Mouse (Mus musculus) lung, embryonic 16.5 days (tissue): ENCODE data around the gene Dzip1l. TPM values are rescaled to one million over a fixed set of nuclear protein-coding genes. Genes with fewer than 3 reads are reported as not detected.
"Not testable (repeated sequence)": the region's sequence is repeated elsewhere in the genome, so short reads cannot be mapped to it uniquely, and the experiment has no call there.

Experiments
- ATAC-seq: fragments of 200-750 bp; cut with Nextera tagmentation; 2 replicates; pipeline ENCODE4 v1.8.0; 2017; ENCODE audit warnings: low read depth, mild to moderate bottlenecking, moderate library complexity
- H3K27ac ChIP-seq: fragments of 300-500 bp; sonication (generic); 2 replicates; pipeline ENCODE4 v1.5.1; 2014; ENCODE audit warnings: mild to moderate bottlenecking, control low read depth, low read length
- H3K27me3 ChIP-seq: fragments of 300-500 bp; sonication (generic); 2 replicates; pipeline ENCODE4 v1.6.1; 2014; ENCODE audit warnings: low read depth, low read length, mixed read lengths; ENCODE audit not compliant: control insufficient read depth, insufficient read depth
- H3K36me3 ChIP-seq: fragments of 300-500 bp; sonication (generic); 2 replicates; pipeline ENCODE4 v1.6.1; 2014; ENCODE audit warnings: low read length; ENCODE audit not compliant: control insufficient read depth, insufficient read depth
- H3K4me1 ChIP-seq: fragments of 300-500 bp; sonication (generic); replicated peaks from 2 replicates; pipeline ENCODE4 v1.6.1; 2014; ENCODE audit warnings: low read length, mixed read lengths; ENCODE audit not compliant: control insufficient read depth, insufficient read depth
- H3K4me2 ChIP-seq: fragments of 300-500 bp; sonication (generic); 2 replicates; pipeline ENCODE4 v1.6.1; 2014; ENCODE audit warnings: low read depth, low read length, control low read depth
- H3K4me3 ChIP-seq: fragments of 300-500 bp; sonication (generic); 2 replicates; pipeline ENCODE4 v1.5.1; 2014; ENCODE audit warnings: mild to moderate bottlenecking, low read length, control low read depth
- H3K9ac ChIP-seq: fragments of 300-500 bp; sonication (generic); 2 replicates; pipeline ENCODE4 v1.6.1; 2014; ENCODE audit warnings: low read length, control low read depth
- H3K9me3 ChIP-seq: fragments of 300-500 bp; sonication (generic); 2 replicates; pipeline ENCODE4 v1.6.1; 2016; ENCODE audit warnings: low read length; ENCODE audit not compliant: control insufficient read depth
- WGBS: fragments of 180-500 bp; shearing (Covaris S2); extraction: QIAGEN DNeasy Blood & Tissue Kit; methylation state at CpG from one replicate; pipeline ENCODE4 v1.1.7; 2014; 5-methylcytosine and 5-hydroxymethylcytosine counted together
- polyA plus RNA-seq: library from polyadenylated mRNA; unstranded; fragments of >200 nt; fragmentation: Nextera tagmentation; extraction: Ambion mirVana; gene quantifications from 2 replicates; pipeline ENCODE4 v1.2.1, GENCODE M21; 2015

Dzip1l gene
- 30.4 and 36.5 TPM in 2 replicates for polyA plus RNA-seq

DNA sequence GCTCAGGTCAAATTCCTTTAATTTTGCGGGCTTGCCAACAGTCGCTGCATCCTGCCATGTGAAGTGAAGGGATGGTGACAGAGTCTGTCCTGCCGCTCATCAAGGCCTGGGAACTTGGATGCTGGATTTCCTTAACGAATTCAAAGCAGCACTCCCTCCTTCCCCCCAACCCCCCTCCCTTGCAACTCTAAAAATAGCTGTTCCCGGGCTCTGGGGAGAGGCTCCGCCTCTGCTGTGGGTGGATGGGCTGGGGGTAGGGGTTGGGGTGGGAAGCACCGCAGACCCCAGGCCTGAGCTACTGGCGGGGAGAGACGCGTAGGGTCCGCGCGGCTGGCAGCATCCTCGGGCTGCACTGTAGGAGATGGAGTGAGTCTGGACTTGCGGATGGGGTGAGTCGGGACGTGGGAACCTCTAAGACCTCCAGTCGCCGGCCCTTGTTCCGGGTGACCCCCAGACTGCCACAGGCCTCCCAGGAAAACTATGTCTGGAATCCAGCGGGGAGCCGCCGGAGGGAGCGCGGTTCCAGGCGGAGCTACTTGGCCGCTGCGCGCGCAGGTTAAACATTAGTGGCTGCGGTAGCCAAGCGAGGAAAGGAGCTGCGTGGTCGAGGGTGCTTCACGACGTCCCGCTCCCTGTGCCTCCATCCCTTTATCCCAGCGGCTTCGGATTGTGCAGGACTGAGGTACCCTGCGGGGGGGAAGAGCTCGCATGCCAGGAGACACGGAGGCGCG is at the start of gene Dzip1l:
Gene Dzip1l (plus strand): TSS at position 216 of the 731 bp plus-strand sequence.
- Histone ChIP-seq H3K27ac (peak within 1 kb of the TSS; percentile 96), H3K27me3 (no peaks in the 10 kb centered on the region), H3K4me3 (peak within 1 kb of the TSS; percentile 60), H3K9me3 (no peaks in the 10 kb centered on the region), H3K4me2 (peak within 1 kb of the TSS; percentile 62), H3K9ac (peak within 1 kb of the TSS; percentile 82), H3K4me1 (peaks cover 20% of the 10 kb centered on the region), H3K36me3 (peaks cover 4% of the 10 kb centered on the region)
- ATAC-seq: peak; percentile 92
- WGBS: under 1% methylated on average over 43 of the region's 44 CpGs

DNA sequence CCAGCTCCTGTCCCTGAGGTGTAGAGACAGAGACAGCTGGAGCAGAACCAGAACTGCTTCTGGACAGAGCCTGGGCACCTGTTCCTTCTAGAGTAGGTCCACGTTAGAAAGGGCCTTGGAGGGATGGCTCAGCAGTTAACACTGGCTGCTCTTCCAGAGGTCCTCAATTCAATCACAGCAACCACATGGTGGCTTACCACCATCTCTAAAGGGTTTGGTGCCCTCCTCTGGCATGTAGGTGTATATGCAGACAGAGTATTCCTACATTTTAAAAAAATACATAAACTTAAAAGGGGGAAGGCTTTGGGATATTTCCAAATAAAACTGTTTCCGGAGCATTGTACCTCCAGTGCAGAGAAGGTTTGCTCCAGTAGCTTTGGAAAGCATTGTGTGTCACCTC is 48.6 kb upstream of the Dzip1l start:
- H3K36me3 ChIP-seq: peaks cover 21% of the 10 kb centered on the region
- H3K27ac ChIP-seq: no peak overlapping the region
- ATAC-seq: peak; percentile 43; the same call in 1 of the 2 replicates
- H3K9me3 ChIP-seq: no peaks in the 10 kb centered on the region
- no peak overlapping the region for H3K9ac ChIP-seq
- H3K4me1 ChIP-seq: peaks cover 6% of the 10 kb centered on the region; the same call in 1 of the 2 replicates
- WGBS: 29% methylated on average over 2 of the region's 2 CpGs
- H3K27me3 ChIP-seq: no peaks in the 10 kb centered on the region
- no peak overlapping the region for H3K4me2 ChIP-seq
- no peak overlapping the region for H3K4me3 ChIP-seq

DNA sequence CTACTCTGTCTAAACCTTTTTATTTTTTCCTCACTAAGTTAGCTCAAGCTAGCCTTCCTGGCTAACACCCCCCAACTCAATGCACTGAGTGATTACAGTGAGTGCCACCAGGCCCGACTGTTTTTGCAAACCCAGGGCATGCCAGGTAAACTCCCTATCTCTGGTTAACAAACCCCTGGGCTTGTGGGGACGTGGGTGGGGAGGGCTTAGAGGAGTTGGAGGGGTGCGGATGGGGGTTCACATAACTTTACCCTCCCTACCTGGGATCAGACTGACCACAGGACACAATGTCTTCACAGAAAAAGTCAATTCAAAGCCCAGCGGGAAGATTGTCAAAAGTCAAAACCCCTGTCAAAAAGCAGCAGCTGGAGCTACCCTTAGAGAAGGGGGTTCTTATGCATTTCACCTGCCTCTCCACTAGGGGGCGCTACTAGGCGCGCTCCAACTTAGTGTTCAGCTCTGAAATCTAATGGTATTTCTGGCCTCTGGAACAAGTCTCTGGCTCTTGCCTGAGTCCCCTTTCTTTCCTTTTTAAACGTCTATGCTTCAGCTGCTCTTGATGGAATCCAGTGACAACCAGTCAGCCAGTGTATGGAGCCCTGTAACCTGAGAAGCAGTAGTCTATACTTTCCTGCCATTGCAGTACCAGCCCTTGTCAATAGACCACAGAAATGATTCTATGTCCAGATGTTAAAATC is 41.6 kb upstream of the Dzip1l start:
- H3K4me3 ChIP-seq: no peak overlapping the region
- H3K4me2 ChIP-seq: no peak overlapping the region
- no peak overlapping the region for H3K27ac ChIP-seq
- WGBS: 29% methylated on average over 8 of the region's 8 CpGs
- H3K9me3 ChIP-seq: no peaks in the 10 kb centered on the region
- peak; percentile 49; the same call in 1 of the 2 replicates for ATAC-seq
- H3K9ac ChIP-seq: no peak overlapping the region
- peaks cover 8% of the 10 kb centered on the region for H3K36me3 ChIP-seq
- no peaks in the 10 kb centered on the region for H3K27me3 ChIP-seq
- no peaks in the 10 kb centered on the region for H3K4me1 ChIP-seq

DNA sequence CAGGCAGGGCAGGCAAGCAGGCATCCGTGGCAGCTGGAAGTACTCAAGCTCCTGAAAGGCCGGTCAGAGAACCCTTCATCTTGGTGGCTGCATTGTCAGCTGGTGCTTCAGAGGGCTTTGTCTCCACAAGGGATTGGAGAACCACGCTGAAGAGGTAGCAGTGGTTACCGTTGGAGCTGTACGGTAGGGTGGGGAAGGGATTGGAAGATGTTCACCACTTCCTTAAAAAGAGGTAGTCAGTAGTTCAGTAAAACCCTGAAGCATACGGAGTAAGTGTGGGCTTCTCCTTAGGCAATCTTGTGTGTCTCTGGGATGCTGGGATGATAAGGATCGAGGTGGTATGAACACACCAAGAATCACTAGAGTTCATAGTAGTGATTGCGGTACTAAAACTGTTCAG is 38.2 kb upstream of the Dzip1l start:
- H3K36me3 ChIP-seq: no peaks in the 10 kb centered on the region
- no peak overlapping the region for H3K4me2 ChIP-seq
- WGBS: 52% methylated on average over 8 of the region's 8 CpGs
- no peaks in the 10 kb centered on the region for H3K9me3 ChIP-seq
- no peak for ATAC-seq
- H3K9ac ChIP-seq: no peak overlapping the region
- H3K27me3 ChIP-seq: no peaks in the 10 kb centered on the region
- H3K4me1 ChIP-seq: no peaks in the 10 kb centered on the region
- no peak overlapping the region for H3K4me3 ChIP-seq
- H3K27ac ChIP-seq: no peak overlapping the region

DNA sequence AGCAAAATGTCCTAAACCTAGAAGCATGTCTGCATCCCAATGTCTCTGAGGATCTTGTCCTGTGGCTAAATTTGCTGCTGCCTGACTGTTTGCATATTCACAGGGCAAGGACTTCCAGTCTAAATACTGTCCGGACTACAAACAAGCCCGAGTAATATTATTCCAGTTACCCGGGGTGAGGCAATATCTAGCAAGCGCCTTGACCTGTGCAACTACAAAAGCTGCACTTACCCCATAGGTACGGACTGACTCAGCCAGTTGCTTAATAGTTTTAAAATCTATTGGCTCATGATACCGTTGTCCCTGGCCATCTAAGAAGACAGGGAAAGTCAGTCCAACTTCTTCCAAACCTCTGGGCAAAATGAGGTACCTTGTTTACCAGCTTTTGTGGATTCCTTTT is 30.2 kb upstream of the Dzip1l start:
- not testable (repeated sequence) for H3K9me3 ChIP-seq, ATAC-seq, H3K36me3 ChIP-seq, H3K4me1 ChIP-seq, H3K27me3 ChIP-seq, H3K27ac ChIP-seq, H3K9ac ChIP-seq, H3K4me2 ChIP-seq, H3K4me3 ChIP-seq
- 93% methylated on average over 6 of the region's 6 CpGs for WGBS

DNA sequence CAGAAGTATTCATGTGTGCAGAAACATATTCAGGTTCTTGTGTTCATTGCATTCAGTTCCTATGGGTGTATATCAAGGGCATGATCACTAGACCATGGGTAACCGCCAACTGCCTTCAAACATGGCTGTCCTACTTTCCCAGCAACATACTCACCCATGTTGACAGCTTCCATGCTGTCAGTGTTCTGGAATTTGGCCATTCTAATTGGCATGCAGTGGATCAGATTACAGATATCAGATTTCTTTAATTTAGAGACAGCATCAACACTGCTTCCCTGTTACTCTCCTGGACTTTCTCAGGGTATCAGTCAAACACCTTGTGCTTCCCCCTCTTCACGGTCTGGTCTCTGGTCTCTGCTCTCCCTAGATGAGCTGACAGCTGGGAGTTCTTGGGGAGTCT is 25.7 kb upstream of the Dzip1l start:
- H3K4me3 ChIP-seq: no peak overlapping the region
- no peaks in the 10 kb centered on the region for H3K9me3 ChIP-seq
- ATAC-seq: no peak
- WGBS: 60% methylated on average over 2 of the region's 2 CpGs
- no peak overlapping the region for H3K27ac ChIP-seq
- no peaks in the 10 kb centered on the region for H3K36me3 ChIP-seq
- H3K4me1 ChIP-seq: no peaks in the 10 kb centered on the region
- no peaks in the 10 kb centered on the region for H3K27me3 ChIP-seq
- no peak overlapping the region for H3K9ac ChIP-seq
- no peak overlapping the region for H3K4me2 ChIP-seq

DNA sequence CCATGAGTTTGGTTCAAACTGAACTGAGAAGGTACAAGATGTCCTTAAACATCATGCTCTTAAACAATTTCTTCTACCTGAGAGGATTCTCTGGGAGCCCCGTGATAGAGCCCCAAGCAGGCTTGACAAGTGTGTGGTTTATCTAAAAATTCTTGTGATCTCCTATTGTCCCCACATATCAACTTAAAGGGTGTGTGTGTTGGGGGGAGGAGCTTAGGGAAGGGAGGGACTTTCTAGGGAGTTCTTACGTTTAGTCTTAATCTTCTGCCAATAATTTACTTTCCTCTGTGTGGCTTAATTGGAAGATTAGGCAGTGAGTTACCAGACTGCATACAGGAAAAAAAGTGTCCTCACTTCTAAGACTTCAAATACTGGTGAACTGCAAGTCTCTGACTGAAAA is 17.1 kb upstream of the Dzip1l start, which contains the start of gene A4gnt:
Gene A4gnt (plus strand): TSS at position 301 of the 400 bp plus-strand sequence.
- no peaks in the 10 kb centered on the region for H3K36me3 ChIP-seq
- H3K9ac ChIP-seq: no peak within 1 kb of the TSS
- H3K27ac ChIP-seq: no peak within 1 kb of the TSS
- 30% methylated on average over 2 of the region's 2 CpGs for WGBS
- H3K9me3 ChIP-seq: no peaks in the 10 kb centered on the region
- H3K27me3 ChIP-seq: no peaks in the 10 kb centered on the region
- H3K4me3 ChIP-seq: no peak within 1 kb of the TSS
- no peaks in the 10 kb centered on the region for H3K4me1 ChIP-seq
- no peak for ATAC-seq
- H3K4me2 ChIP-seq: no peak within 1 kb of the TSS

DNA sequence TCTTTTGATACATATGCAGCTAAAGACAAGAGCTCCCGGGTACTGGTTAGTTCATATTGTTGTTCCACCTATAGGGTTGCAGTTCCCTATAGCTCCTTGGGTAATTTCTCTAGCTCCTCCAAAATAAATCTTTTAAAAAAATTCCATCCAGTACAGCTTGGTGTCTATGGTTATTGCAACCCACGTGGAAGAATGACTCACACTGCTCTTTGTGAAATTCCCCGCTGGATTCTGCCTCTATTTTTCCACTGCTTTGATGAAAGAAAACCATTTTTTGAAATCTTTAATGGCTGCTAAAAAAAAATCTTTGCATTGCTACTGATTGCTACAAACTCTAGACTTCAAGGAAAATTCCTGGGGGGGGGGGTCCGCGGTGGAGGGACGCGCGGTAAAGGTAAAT is 9.6 kb upstream of the Dzip1l start:
- no peak overlapping the region for H3K4me3 ChIP-seq
- H3K36me3 ChIP-seq: no peaks in the 10 kb centered on the region
- H3K9me3 ChIP-seq: no peaks in the 10 kb centered on the region
- no peak overlapping the region for H3K4me2 ChIP-seq
- WGBS: 88% methylated on average over 7 of the region's 8 CpGs
- no peak overlapping the region for H3K27ac ChIP-seq
- H3K27me3 ChIP-seq: no peaks in the 10 kb centered on the region
- no peak overlapping the region for H3K9ac ChIP-seq
- no peak for ATAC-seq
- no peaks in the 10 kb centered on the region; the same call in 1 of the 2 replicates for H3K4me1 ChIP-seq

DNA sequence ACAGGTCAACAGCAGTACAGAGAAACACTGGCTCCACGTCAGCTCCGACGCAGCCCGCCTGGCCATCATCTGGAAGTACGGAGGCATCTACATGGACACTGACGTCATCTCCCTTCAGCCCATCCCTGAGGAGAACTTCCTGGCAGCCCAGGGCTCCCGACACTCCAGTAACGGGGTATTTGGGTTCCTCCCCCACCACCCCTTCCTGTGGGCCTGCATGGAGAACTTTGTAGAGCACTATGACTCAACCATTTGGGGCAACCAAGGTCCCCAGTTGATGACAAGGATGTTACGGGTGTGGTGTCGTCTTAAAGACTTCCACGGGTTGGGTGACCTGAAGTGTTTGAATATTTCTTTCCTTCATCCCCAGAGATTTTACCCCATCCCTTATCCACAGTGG is 9.1 kb upstream of the Dzip1l start:
- no peaks in the 10 kb centered on the region for H3K36me3 ChIP-seq
- H3K4me2 ChIP-seq: no peak overlapping the region
- H3K9me3 ChIP-seq: no peaks in the 10 kb centered on the region
- 79% methylated on average over 11 of the region's 11 CpGs for WGBS
- H3K27ac ChIP-seq: no peak overlapping the region
- H3K4me3 ChIP-seq: no peak overlapping the region
- ATAC-seq: no peak
- H3K4me1 ChIP-seq: no peaks in the 10 kb centered on the region; the same call in 1 of the 2 replicates
- H3K9ac ChIP-seq: no peak overlapping the region
- H3K27me3 ChIP-seq: no peaks in the 10 kb centered on the region
